Mouse (Mus musculus) adrenal gland (tissue): ENCODE measurements at regions not wholly inside any gene's neighbourhood (a gene's known extent, or its start where the extent isn't known, plus 50 kb on each side); places are given as distances from the start of the nearest gene placed in this dataset.
"Not testable (repeated sequence)": the region's sequence is repeated elsewhere in the genome, so short reads cannot be mapped to it uniquely, and the experiment has no call there.

Experiments used
- intact Hi-C: fragments of 180-260 bp; cut with DNase I; formaldehyde crosslinking; loops from one replicate; pipeline ENCODE4 v1.15.1; 2025

GRCm38 (mm10) chr8:5523281-5523680 lies 418.1 kb upstream of the Slc10a2 start:
- intact Hi-C loops, result no loop called here

DNA sequence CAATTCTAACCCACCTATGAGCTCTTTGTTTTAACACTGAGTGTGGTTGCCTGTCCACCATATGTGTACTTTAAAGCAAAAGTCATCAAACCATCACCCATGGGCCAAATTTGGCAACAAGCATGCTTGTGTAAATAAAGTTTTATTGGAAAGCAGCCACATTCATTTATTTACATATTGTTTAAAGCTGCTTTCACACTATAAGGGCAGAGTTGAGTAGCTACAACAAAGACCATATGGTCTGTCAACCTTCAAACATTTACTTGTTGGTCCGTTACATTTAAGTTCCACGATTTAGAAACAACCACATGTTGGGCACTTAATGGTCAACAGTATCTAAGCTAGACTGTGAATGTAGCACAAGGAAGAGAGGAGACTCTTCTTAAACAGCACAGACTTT lies 390.7 kb upstream of the Slc10a2 start:
- intact Hi-C loops, result no loop called here

DNA sequence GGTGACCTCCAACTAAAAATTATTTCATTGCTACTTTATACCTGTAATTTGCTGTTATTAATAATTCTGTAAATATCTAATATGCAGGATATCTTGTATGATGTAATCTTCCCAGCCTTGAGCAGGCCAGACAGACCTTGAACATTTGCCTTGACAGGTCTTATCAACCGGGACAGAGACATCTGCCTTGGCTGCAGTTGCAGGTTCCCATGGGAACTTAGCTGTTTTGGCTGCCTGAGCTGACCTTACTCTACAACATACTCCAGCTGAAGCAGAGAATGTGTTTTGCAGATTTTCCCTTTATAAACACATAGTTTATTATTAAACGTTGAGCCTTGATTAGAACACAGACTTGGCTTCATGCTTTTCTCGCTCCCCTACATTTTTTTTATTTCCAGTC lies 385.3 kb upstream of the Slc10a2 start:
- intact Hi-C loops, result no loop called here

DNA sequence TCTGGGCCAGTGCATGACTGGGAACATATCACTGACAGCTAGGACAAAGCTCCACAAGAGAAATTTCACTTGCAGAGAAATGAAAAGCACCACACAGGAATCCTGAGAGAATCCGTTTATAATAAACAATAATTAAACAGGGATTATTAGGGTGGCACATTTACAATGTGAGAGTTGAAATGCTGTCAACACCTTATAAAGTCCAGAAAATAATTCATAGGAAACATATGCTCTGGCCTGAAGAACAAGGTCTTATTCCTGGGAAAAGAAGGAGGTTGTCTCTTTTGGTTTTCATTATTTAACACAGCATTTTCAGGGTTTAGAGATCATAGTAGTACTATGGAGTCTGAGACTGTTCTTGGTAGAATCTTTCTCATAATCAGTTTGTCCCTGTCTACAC lies 377.8 kb upstream of the Slc10a2 start:
- intact Hi-C loops, result no loop called here

GRCm38 (mm10) chr8:5472999-5473398 lies 367.8 kb upstream of the Slc10a2 start:
- intact Hi-C loops, result no loop called here

- intact Hi-C loops, result no loop called here
Observed at GRCm38 (mm10) chr8:5472582-5472981, 367.4 kb upstream of the Slc10a2 start.

DNA sequence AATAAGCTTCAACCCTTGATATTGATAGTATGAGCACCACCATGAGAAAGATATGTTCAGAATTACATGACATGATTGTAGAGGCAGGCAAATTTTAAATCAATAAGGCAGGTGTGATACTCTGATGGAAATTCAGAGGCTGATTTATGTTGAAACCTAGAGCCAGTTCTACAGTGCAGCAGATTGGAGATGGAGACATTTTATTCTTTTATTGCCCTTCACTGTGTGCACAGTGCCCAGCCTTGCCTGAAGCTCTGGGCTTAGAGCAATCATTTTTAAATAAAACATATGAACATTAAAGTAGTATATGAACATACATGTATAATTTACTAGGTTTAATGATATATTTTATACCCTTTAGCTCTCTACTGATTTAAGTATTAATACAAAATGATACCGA lies 352.5 kb upstream of the Slc10a2 start:
- intact Hi-C loops, result no loop called here

- intact Hi-C loops, result no loop called here
Observed at GRCm38 (mm10) chr8:5453469-5453868, 348.3 kb upstream of the Slc10a2 start.

- intact Hi-C loops, result not testable (repeated sequence)
Observed at GRCm38 (mm10) chr8:5442243-5442642, 337.1 kb upstream of the Slc10a2 start.

DNA sequence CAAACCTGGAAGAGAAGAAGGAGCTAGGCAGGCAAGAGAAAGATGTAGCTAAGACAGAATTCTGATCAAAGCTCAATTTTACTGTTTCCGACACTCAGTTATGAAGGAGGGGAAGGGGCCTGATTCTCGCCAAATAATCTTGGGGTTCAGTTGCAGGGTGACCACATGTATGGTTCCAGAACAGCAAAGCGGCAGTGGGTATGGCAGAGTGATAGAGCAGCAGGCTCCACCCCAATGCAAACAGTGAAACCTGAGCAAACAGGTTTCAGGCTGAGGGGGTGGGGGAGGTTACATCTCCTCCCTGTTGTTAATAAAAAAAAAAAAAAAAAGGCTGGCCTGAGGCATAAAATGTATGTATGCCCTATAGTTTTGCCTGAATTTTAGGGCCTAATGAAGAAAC lies 335.3 kb upstream of the Slc10a2 start:
- intact Hi-C loops, result not testable (repeated sequence)

DNA sequence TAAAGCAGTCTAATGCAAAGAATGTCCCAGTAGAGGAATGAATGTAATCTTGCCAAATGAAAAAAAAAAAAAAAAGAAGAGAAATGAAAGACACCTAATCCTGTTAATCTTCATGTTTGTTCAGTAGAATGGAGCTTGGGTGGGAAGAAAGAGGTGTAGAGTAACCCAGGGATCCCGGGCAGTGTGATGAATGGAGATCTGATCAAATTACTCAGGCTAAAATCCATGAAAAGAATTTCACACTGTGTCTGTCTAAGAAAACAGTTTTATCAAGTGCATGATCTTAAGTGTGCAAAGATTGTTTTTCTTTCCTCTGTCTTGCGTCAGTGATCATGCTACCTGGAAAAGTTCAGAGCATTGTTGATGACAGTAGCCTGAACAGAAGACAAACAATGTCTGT lies 333.9 kb upstream of the Slc10a2 start:
- intact Hi-C loops, result no loop called here

- intact Hi-C loops, result no loop called here
Observed at GRCm38 (mm10) chr8:5428303-5428971, 323.3 kb upstream of the Slc10a2 start.

DNA sequence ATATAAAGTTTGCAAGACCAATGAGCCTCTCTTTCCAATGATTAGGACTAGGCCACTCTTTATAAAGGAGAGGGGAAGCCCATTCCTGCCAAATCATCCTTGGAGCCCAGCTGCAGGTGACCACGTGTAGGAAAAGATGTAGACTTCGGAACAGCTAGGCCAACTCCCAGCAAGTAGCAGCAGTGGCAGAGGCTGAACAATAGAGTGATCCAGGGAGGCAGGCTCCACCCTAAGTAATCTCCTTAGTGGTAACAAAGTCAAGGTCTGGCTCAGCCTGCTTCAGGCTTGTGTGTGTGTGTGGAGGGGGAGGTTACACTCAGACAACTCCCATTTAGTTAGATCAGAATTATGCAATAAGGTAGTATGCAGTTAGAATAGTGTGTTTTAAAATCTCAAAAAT lies 311.7 kb upstream of the Slc10a2 start:
- intact Hi-C loops, result not testable (repeated sequence)

- intact Hi-C loops, result no loop called here
Observed at GRCm38 (mm10) chr8:5384851-5385250, 279.7 kb upstream of the Slc10a2 start.

- intact Hi-C loops, result no loop called here
Observed at GRCm38 (mm10) chr8:5378001-5378400, 272.9 kb upstream of the Slc10a2 start.

DNA sequence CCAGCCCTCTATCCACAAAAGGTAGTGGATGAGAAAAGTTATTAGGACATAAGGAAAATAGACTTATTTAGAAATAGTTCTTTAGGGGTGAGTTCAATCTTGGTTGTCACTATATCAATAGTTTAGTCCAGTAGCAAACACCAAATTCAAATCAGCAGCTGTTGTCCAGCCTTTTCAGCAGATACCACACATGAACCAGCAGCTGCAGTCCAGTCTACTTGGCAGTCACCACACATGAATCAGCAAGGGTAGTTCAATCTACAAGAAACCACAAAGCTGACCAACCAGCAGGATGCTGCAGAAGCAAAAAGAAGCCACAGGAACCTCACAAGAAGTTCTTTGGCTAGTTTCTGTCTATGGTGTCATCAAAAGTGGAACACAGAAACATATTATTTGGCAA lies 234.8 kb upstream of the Slc10a2 start:
- intact Hi-C loops, result no loop called here

DNA sequence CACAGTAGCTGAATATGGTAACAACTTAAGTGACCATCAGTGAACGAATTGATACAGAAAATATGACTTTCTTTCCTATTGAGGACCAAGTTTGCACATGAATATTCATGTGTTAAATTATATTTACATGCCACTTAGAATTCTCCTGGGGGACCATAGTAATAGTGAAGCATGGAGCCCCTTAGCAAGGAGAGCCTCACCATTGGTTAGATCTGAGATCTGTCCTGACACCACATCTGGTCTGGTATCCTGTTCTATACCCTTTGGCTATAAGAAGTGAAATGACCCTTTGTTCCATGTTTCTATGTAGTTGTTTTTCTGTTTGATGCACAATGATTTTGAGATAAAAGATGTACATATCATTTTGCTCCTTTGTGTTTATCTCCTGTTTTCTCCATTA lies 209.4 kb upstream of the Slc10a2 start:
- intact Hi-C loops, result no loop called here

GRCm38 (mm10) chr8:5299982-5300381 lies 194.8 kb upstream of the Slc10a2 start:
- intact Hi-C loops, result loop anchor here (5.0 kb wide), 1 partner anchor 437 kb away; no protein-coding TSS in a partner anchor

DNA sequence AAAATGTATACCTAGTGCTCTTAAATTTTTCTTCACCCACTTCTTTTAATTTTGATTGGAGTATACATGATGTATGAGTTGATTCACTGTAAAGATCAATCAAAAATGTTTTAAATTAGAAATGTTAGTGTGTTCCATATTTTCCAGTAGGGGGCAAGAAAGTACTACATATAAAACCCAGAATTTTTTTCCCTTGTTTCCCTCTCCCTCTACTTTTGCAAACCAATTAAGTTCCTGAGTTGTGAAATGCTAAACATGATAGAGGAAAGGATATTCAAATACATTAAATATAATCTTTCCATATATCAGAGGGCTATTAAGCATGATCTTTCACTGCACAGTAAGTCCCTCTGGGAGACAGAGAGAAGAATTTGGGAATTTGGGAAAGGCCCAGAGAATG lies 192.0 kb upstream of the Slc10a2 start:
- intact Hi-C loops, result loop anchor here (2.0 to 5.0 kb wide), 2 partner anchors 440 to 698 kb away; no protein-coding TSS in a partner anchor

GRCm38 (mm10) chr8:5285708-5286161 lies 180.6 kb upstream of the Slc10a2 start:
- intact Hi-C loops, result no loop called here

DNA sequence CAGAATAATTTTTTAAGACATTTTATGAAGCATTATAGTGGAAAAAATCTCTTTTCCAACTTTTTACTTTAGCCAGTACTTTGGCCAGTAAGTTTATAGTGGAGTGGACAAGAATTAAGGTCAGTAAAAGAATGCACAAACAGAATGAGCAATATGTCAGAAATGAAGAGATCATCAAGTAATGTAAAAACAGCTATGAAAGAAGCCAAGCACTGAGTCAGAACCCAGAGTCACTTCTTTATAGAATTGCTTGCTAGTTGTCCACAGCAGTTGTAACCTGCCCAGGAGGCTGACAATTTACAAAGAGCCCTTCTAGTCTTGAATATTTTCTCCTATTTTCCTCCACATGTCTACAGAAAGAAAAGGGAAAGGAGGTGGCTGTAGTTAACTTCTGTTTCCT lies 178.6 kb upstream of the Slc10a2 start:
- intact Hi-C loops, result no loop called here

GRCm38 (mm10) chr8:5262316-5262715 lies 157.2 kb upstream of the Slc10a2 start:
- intact Hi-C loops, result no loop called here

DNA sequence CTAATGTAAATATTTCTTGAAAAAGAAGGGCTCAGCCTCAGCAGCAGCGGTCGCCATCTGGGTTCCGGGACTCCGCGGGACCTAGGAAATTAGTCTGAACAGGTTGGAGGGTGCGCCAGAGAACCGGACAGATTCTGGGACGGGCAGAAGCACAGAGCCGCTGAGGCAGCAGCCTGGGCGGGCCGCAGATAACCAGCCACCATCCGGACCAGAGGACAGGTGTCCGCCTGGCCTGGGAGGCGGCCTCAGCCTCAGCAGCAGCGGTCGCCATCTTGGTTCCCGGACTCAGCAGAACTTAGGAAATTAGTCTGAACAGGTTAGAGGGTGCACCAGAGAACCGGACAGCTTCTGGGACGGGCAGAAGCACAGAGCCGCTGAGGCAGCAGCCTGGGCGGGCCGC lies 136.7 kb upstream of the Slc10a2 start:
- intact Hi-C loops, result not testable (repeated sequence)
